ENCODE assay signal across 24 mouse cellular contexts in the genomic region with DNA sequence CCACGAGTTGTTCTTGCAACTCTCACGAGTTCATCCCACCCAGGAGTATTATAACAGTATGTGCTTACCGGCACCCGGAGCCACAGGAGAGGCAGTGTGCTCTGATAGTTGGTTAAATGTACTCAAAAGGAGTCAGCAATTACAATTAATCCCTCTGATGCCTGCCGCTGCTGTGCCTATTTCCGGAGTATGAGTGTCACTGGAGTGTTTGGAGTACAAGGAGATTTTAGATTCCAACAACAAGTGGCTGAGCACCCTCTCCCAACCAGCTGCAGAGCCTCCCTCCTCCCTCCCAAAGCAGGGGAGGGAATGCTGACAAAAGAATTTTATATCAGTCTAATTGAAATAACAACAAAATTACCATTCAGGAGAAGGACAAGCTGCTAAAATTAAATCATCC. TPM values are rescaled to one million over a fixed set of nuclear protein-coding genes. Genes with fewer than 3 reads are reported as not detected.
DNase-seq lines count a peak whose midpoint lies in the region; ATAC-seq lines count a peak whose summit lies in the region.
"Had no signal": no experiment of that assay in that cellular context is flagged by ENCODE, and none has a peak within 500 bp of the region (broad histone marks: within the 10 kb centered on the region; RNA-seq: fewer than 3 reads in every experiment).

No protein-coding gene starts in this region.

- peak overlapping the region; percentile 62 for H3K27ac ChIP-seq in heart, embryonic 15.5 days
- H3K27ac ChIP-seq in hindbrain, embryonic 14.5 days, result no peak overlapping the region
- H3K27ac ChIP-seq: hindbrain, embryonic 10.5 days; neural tube, embryonic 13.5 days had no signal

- DNase-seq in heart, adult 8-10 months (ENCODE audit: low spot score), result peak; percentile 1
- no peak for DNase-seq in heart, postnatal 25 days (ENCODE audit: low spot score)
- peak; percentile 27 to 30 for DNase-seq in right cerebral cortex, postnatal 10 days (ENCODE audit: low spot score in 2 of 2)
- DNase-seq in right cerebral cortex, adult 18-20 months, result no peak
- DNase-seq in MN1 (ENCODE audit: low spot score), result no peak
- no peak for DNase-seq in hindbrain, embryonic 14.5 days (ENCODE audit: low spot score)
- DNase-seq: cerebellum, adult 11-12 months; cerebellum, postnatal 25 days; gastrocnemius, postnatal 10 days; kidney, adult 8-10 months; lung, postnatal 4 days; thymus, postnatal 25 days had no signal

- no peak; the same call in 1 of the 2 replicates for ATAC-seq in heart, embryonic 15.5 days (replicated peaks; ENCODE audit: insufficient number of reproducible peaks, insufficient read depth, low FRiP score, low read depth)
- no peak for ATAC-seq in hindbrain, embryonic 14.5 days (ENCODE audit: low FRiP score)
- ATAC-seq: inflammation-experienced regulatory T-cells, adult 6 months had no signal

- H3K27me3 ChIP-seq in heart, embryonic 15.5 days, result no peaks in the 10 kb centered on the region
- no peaks in the 10 kb centered on the region for H3K27me3 ChIP-seq in hindbrain, embryonic 14.5 days (ENCODE audit: control insufficient read depth, insufficient read depth, low read length)
- H3K27me3 ChIP-seq: neural tube, embryonic 13.5 days had no signal

- H3K9me3 ChIP-seq in heart, embryonic 15.5 days (replicated peaks), result no peaks in the 10 kb centered on the region
- H3K9me3 ChIP-seq in hindbrain, embryonic 14.5 days (ENCODE audit: control insufficient read depth, low read length), result no peaks in the 10 kb centered on the region
- H3K9me3 ChIP-seq: hindbrain, embryonic 10.5 days; neural tube, embryonic 13.5 days had no signal

- WGBS in heart, embryonic 15.5 days, result 30% methylated on average over 6 of the region's 6 CpGs
- 66% methylated on average over 6 of the region's 6 CpGs for WGBS in hindbrain, embryonic 14.5 days

- H3K4me1 ChIP-seq in heart, embryonic 15.5 days (replicated peaks), result peaks cover 12% of the 10 kb centered on the region
- peaks cover 5% of the 10 kb centered on the region; the same call in 1 of the 2 replicates for H3K4me1 ChIP-seq in hindbrain, embryonic 14.5 days (replicated peaks; ENCODE audit: control insufficient read depth, insufficient read depth, low read length)
- H3K4me1 ChIP-seq: hindbrain, embryonic 10.5 days had no signal

- intact Hi-C loops in heart, postnatal 25 days (cut with DNase I), result no loop called here

- no peak overlapping the region for H3K9ac ChIP-seq in heart, embryonic 15.5 days
- no peak overlapping the region for H3K9ac ChIP-seq in hindbrain, embryonic 14.5 days
- H3K9ac ChIP-seq: neural tube, embryonic 13.5 days had no signal

- H3K36me3 ChIP-seq in heart, embryonic 15.5 days, result no peaks in the 10 kb centered on the region
- no peaks in the 10 kb centered on the region for H3K36me3 ChIP-seq in hindbrain, embryonic 14.5 days (replicated peaks; ENCODE audit: control insufficient read depth, insufficient read depth)
- H3K36me3 ChIP-seq: hindbrain, embryonic 10.5 days; neural tube, embryonic 13.5 days had no signal

- H3K4me3 ChIP-seq in heart, embryonic 15.5 days, result peak overlapping the region; percentile 30
- no peak overlapping the region for H3K4me3 ChIP-seq in hindbrain, embryonic 14.5 days (replicated peaks; ENCODE audit: low read length)
- H3K4me3 ChIP-seq: erythroblast, embryonic 14.5 days; hindbrain, embryonic 10.5 days; neural tube, embryonic 13.5 days had no signal

- peak overlapping the region; percentile 53 for H3K4me2 ChIP-seq in heart, embryonic 15.5 days
- H3K4me2 ChIP-seq in hindbrain, embryonic 14.5 days (replicated peaks), result no peak overlapping the region
- H3K4me2 ChIP-seq: midbrain, embryonic 11.5 days; neural tube, embryonic 13.5 days had no signal

RNA-seq across cellular contexts. Expression of a gene that starts 14.2 kb away (rescaled TPM):
- not detected for total RNA-seq in heart, adult 8-10 months (2022)
- not detected for total RNA-seq in heart, postnatal 25 days (2021)
- not detected in 2 replicates for polyA plus RNA-seq in heart, embryonic 15.5 days (2015; fragmentation: Nextera tagmentation; extraction: Ambion mirVana)
- polyA plus RNA-seq in hindbrain, embryonic 14.5 days (2014; fragmentation: Nextera tagmentation; extraction: Ambion mirVana), result not detected in 2 replicates
- total RNA-seq: gastrocnemius, postnatal 10 days; left cerebral cortex, postnatal 14 days; monocyte, adult 5-6 weeks had no signal
- polyA plus RNA-seq: erythroblast, embryonic 14.5 days; frontal cortex, adult 2 months; hindbrain, embryonic 10.5 days; limb, embryonic 14.5 days; liver, embryonic 16.5 days; midbrain, embryonic 11.5 days; neural tube, embryonic 13.5 days; testis, adult 2 months had no signal

Comparison
In these comparisons a context has a peak if more than half of its experiments do, and no peak if none do; other contexts are left out.
1. DNase-seq: peak in heart, adult 8-10 months (single experiment) and right cerebral cortex, postnatal 10 days (2 of 2); none in heart, postnatal 25 days (single experiment), right cerebral cortex, adult 18-20 months (single experiment), MN1 (single experiment) and hindbrain, embryonic 14.5 days (single experiment).